Mouse (Mus musculus) Muller cell, postnatal 12 days (primary cell): ENCODE measurements around the gene Wfikkn2.

Experiments used
- DNase-seq: peaks from one replicate; pipeline ENCODE4 v3.0.0-alpha.2; 2015; ENCODE audit errors: inconsistent ontology term

The Wfikkn2 gene

DNA sequence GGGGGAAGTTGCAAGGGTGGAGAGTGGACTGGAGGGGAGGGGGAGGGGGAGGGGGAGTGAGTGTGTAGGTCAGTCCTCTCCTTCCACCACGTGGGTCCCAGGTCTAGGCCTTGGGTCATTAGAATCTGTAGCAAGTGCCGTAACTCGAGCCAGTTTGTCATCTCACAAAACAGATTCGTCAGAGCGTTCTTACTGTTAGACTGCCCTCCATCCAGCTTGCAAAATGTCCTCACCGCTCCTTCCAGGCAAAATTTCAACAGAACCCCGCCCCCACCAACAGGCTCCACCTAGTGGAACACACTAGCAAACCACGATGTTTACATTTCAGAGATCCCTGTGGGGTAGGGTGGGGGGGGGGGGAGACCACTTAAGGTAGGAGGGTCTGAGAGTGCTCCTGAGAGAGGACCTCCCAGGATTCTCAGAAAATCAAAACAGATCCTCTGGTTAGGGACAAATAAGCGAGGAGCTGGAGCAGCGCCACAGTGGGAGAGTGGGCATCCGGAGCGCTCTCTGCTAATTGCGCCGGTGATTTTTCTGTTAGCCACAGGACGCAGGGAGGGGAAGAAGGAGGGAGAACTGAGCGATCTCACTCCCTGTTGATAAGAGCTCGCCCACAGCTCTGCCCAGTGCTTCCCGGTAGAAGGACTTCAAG lies 19.5 kb upstream of the Wfikkn2 start:
- peak; percentile 72 for DNase-seq

DNA sequence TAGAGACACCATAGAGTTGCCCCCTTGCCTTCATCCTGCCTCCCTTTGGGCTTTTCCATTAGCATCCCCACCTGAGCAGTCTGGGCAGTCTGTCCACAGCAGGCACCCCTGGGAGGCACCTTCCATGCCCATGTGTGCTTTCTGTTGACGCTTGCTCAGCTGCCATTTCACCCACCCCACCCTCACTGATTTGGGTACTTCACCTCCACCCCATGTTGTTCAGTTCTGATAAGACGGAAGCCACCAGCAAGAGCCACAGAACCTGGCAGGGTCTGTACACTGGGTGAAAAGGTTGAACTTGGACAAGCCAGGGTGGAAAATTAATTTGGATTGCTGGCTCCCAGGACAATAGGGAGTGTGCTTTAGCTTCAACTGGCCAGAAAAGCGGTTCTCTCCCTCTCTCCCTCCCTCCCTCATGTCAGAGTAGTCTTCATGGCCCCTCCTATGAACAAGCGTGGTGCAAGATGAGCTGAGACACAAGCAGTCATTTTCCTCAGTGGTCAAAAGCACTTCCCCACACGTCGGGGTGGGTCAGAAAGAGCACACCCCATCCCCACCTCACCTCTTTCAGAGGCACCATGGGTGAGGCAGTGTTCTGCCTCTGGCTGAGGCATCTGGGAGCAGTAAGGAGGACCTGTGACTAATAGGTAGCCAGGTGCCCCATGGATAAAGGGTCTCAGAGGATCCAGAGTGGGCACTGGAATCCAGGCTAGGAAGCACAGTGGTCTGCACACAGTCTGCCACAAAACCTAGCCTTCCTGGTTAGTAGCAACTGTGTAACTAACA lies 16.0 kb upstream of the Wfikkn2 start:
- DNase-seq: no peak

DNA sequence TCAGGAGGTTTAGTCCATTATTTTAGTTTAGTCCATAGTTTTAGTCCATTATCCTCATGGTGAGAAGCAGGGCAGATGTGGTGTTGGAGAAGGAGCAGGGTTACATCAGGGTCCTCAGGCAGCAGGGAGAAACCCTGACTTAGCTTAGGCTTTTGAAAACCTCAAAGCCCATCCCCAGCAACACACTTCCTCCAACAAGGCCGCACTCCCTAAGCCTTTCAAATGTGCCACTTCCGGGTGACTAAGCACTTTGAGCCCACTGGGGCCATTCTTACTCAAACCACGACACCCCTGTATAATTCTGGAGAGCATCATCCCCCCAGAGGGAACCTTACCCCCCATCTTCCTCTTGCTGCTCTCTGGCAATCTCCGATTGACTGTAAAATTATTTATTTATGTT lies 14.0 kb upstream of the Wfikkn2 start:
- no peak for DNase-seq

DNA sequence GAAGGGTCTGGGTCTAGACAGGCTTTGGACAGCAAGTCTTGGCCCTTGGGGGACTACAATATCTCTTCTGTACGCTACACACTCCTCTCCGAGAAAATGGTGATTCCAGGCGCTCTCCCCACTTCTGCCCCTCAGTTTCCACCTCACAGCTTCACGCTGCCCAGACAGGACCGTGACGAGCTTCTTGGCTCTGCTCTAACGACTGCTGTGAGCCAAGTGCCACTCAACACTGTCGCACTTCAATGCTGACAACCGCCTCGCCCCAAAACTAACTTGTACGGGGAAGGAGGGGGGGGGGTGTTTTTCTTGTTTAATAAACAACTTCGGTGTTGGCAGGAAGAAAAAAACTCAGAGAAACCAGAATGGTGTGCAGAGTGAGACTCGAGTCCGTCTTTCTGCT lies 12.2 kb upstream of the Wfikkn2 start:
- no peak for DNase-seq

DNA sequence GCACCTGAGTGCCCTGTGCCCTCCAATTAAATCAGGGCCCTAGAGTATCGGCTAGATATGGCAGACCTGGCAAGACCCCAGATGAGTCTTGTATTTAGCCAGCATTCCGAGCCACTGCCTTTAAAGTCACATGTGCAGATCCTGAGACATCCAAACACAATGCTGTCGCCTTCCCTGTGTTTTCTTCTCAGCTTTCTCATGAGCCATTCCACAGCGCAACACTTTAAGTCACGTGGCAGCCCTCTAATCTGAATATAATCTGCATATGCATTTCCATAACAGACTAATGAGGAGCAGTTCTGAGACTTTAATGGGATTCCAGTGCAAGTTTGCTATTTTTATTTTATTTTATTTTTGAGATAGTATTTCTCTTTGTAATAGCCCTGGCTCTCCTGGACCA lies 9.9 kb upstream of the Wfikkn2 start:
- DNase-seq: no peak

DNA sequence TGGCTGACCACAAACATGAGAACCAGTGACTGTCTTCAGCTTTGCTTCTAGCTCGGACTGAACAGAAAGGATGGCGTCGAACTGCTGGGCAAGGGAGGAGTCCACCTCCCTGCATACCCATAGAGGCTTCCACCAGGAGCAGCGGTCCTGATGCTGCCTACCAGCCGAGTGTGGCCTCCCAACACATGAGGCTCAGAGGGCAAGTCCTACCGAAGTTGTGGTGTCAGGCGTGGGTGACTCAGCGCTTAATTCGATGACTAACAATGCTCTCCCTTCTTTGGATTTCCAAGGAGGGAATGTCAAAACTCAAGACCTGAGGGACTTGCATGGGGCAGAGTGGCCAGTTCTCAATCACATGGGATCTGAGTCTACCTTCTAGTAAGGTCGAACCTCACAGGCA lies 7.9 kb upstream of the Wfikkn2 start:
- DNase-seq: peak; percentile 47

DNA sequence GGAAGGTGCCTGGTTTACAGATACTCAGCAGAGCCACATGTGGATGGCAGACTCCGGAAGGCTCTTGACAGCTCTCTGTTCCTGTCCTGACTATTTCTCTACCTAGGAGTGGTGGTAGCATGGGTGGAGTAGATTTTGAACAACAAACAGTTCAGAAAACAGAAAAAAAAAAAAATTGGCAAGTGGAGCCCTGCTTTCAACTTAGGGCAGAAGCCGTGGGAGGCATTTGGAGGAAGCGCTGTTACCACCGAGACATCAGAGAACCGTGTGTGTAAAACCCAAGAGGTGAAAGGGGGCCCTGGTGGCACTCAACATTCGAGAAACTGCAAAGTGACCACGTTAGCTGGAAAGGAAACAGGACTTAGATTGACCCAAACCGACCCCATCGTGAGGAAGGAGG lies 7.4 kb upstream of the Wfikkn2 start:
- DNase-seq: no peak

DNA sequence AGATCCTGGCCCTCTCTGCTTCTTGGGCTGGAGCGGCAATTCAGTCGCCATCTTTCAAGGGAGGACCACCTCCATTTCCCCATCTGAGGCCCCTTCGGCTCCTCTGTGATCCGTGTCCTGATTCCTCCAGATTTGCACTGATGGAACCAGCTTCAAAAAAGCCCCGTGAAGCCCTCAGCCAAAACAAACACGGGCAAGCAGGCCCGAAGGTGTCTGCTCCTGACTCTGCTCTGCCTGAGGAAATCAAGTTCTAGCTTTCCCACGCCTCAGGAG lies 920 bp upstream of the Wfikkn2 start:
- no peak for DNase-seq

DNA sequence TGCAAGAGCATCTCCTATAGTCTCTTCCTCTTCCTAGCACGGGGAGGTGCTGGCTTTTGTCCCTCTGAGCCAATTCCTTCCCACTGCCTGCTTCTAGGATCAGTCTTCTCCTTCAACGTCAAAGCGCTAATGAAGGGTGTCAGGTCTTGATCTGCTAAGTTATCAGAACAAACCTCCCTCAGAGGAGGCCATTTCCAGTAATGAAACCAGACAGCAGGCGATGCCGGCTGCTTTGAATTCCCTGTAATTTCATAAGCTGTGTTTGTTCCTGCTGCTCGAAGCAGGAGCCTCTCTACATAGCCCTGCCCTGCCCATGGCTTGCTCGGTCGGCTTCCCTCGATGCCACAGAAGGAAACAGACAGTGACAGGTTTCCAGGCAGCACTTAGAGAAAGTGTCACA lies 1.4 kb downstream of the Wfikkn2 start:
- no peak for DNase-seq

DNA sequence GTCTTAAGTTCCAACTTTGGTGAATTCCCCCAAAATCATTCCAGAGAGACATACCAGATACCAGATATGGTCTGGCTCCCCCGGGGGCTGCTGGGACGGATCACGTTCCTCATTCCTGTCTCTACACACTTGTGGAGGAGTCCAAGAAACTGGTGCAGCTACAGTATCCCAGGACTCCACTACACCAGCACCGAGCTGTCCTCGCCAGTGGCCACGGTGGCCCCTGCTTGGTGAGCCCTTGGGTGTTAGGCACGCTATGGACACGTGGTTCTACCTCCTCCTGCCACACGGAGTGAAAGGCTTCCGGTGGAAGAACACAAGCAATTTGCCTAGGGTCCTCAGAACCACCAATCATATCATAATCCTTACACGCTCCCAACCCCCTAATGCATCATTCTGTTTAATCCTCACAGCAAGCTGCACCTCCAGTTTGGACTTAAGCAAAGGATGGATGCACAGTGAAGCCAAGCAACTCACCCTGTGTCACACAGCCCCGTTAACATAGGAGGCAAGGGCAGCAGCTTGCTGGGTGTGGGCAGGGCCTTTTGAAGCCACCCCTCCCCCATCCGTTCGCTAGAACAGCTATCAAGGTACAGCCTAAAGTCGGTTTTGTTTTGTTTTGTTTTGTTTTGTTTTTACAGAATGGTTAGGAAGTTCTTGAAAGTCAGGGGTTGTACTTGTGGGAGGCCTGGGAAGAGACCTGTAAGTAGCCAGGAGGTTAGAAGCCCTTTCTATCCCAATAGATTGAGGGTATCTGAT lies 2.2 kb downstream of the Wfikkn2 start:
- no peak for DNase-seq

DNA sequence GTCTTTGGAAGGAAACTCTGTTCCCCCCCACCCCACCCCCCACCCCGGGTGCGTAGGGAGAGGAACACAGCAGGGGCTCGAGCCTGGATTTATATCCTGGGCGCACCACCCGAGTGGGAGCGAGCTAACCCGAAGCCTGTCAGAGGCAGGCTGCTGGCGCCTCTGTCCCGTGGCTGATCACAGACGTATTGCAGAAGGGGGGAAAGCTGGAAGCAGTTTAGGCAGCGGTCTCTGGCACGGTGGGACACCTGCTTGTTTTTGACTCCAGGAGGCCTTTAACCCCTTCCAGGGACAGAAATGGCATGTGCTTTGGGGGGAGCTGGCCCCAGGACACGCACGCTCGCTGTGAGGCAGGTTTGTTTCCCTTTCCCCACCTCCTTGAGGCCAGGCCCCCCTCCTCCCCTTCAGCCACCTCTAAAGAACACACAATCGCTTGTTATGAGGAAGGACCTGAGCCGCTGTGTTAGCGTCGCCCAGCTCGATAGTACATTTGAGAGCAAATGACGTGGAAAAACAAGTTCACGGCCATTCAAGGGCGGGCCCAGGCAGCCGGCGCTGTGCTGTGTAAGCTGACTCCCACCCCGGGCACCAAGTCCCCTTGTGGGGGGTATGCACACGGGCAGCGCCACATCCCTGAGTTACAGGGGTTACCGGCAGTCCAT lies 2.9 kb downstream of the Wfikkn2 start:
- peak; percentile 36 for DNase-seq

DNA sequence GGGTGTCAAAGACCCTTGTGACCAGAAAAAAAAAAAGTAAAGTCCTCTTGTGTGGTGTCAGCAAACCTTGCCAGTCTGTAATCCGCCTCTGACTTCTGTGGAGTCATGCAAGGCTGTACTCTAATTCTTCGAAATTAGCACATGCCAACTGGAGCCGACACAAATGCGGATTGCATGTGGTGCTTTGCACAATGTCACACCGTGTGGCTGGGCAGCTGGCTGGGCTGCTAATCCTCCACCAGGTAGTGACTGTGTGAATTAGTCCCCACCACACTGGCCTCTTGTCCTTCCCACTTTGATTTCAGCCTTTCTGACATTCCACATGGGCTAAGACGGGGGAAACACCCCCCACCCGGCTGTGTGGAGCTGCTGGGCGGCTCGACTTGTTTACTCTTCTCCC lies 6.1 kb downstream of the Wfikkn2 start:
- peak; percentile 24 for DNase-seq

DNA sequence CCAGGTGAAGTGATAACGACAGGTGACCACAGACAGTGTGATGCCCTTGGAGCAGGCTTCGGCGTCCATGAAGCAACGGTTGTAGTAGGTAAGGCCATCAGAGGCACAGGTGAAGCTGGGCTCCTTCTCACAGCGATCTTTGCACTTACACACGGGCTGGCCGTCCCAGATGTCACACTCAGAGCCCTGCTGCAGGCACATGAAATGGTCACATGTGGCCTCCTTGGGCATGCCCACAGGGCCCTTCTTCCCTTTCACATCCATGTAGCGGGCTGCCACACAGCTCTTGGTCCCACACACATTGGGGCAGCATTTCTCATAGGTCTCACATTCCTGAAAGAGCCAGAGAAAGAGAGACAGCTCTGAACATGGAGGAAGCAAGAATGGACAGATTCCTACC lies 7.0 kb downstream of the Wfikkn2 start:
- no peak for DNase-seq

DNA sequence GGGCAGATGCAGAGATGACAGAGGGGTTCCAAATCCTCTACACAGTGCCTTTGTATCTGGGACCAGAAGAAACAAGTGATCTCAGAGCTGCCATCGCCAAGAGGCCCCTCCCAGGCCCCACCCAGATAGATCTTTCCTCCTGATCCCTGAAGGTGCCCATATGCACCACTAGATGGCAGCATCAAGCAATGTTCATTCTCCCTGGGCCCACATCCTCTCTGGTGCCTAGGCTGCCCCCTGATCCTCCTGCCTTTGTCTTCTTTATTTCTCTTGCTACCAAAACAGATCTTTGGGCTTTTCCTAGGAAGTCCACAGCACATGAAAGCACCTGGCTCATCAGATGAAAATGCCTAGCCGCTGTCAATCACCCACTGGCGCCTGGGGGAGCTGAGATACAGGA lies 9.7 kb downstream of the Wfikkn2 start:
- peak; percentile 86 for DNase-seq

DNA sequence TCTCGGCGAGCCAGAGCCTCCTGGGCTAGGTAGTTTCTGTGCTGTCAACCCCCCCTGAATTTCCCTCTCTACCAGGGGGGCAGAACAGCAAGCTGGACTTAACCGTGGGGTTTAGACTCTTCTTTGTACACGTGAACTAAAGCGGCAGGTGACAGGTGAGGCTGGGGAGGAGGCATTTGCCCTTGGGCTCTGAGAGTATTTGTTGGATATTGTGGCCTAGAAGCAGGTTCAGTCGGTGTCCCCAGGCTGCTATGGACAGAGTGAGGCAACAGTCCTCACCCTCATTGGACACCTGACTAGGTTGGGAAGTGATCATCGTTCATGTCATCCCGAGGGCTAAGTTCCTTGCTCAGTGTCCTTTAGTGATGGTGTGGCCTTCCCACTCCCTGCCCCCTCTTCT lies 10.9 kb downstream of the Wfikkn2 start:
- no peak for DNase-seq

DNA sequence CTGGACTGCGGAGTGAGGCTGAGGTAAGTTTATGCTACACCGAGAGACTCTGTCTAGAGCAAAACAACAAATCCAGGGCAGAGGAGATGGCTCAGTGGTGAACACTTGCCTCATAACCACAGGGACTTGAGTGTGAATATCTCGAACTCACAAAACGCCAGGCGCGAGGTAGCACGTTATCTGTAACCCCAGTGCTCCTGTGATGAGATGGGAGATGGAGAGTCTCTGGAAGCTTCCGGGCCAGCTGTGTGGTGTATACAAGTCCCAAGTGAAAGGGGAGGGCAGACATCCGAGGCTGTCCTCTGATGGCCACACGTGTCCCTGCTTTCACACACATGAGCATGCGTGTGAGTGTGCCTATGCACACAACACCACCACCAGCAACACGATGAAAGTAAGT lies 11.4 kb downstream of the Wfikkn2 start:
- DNase-seq: no peak

DNA sequence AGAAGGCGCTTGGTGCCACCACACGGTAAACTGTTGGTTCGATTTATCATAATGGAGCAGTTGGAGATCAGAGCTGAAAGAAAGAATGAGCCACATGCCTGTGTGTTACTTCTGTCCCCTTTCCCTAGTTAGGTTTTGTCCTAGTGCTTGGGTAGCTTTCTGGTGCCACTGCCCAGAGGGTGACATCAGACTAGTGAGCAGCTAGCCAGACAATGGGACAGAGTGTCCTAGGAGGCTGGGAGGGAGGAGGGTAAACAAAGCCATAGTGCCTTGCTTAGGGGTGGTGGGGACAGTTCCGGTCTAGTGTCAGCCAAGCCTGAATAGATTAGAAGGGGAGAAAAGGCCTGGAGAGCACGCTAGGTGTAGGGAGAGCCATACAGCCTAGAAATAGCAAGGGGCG lies 12.4 kb downstream of the Wfikkn2 start:
- peak; percentile 65 for DNase-seq

DNA sequence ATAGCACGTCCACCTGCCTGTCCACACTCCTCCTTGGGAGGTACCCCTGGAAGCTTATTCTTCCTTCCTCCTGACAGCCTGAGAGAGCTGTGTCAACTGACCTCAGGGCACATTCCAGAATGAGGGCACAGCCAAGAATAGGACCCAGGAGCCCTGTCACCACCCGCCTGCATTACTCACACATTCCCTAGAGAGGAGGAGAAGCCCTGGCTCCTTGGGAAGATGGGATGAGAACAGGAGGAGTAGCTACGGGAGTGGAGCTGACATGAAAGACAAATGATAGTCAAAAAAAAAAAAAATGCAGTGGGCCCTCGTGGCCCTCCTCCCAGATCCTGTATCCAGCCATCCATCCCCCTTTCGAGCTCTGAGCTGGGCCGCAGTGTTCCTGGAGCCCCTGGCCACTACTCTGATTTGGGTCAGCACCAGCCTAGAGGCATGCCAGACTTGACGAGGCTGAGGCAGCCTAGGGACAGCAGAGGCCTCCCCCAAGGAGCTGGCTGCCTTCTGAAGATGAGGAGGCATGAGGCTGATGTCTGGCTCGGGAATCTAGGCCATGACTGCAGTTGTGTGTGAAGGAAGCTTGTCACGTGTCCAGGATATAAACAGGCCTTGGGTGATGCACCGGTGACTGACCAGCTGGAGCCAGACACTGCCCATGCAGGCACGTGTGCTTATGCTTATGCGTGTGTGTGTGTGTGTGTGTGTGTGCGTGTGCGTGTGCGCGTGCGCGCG lies 13.8 kb downstream of the Wfikkn2 start:
- peak; percentile 84 for DNase-seq

DNA sequence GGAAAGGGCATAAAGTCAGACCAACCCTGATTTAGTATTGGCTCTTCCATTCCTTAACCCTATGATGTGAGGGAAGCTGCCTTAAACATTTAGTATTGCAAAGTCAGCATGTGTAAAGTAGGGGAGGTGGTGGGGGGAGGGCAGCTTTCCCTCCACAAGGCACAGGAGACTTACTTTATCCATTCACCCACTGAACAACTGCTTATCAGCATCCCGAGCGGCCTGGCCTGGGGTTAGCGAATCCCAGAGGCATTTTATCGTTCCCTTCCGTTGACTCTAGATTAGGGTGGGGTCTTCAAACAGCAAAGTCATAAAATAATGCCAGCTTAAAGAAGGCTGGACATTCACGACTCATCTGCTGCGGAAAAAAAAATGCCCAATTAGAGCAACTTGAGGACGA lies 15.6 kb downstream of the Wfikkn2 start:
- no peak for DNase-seq

DNA sequence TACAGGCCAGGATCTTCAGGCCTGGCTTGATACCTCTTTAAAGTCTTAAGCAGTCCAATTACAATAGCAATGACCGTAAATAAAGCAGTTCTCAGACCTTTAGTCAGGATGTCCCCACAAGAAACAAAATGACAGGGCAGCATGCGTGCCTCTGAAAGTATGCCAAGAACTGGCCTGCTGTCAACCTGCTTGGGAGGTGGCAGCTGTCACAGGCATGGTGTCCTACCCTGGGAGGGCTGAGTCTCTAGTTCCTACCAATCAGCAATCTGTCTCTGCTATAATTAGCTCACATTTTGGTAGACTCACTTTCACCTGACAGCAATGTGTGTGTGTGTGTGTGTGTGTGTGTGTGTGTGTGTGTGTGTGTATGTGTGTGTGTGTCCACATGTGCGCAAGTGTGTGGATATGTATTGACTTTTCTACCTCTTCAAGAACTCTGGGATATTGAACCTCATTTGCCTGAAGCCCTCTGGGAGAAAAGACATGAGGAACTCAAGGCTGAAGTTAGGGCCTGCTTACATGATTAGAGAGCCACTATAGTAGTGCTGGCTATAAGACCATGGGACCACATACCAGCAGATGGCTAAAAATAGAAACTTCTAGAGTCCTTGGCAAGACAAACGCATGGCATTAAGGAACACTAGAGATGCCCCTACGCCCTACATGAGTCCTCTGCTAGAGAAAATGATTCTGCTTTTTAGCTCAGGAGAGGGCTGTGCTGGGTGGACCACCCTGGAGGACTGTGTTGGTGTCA lies 16.4 kb downstream of the Wfikkn2 start:
- DNase-seq: no peak

DNA sequence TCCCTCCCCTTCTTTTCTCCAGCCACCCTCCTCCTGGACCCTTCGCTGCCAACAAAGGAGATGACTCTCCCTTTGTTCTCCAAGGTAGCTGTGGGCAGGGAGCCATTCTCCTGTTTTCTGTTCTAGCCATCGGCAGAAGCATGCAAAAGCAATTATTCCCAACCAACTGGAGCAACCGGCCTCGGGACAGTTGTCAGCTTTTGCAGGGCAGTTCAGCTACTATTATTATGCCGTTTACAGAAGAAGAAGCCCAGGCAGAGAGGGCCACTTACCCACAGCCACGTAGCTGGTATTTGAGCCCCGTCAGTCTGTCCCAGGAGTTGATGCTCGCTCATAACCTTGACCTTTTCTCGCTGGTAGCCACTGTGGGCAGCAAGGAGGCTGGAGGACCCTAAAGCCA lies 17.4 kb downstream of the Wfikkn2 start:
- peak; percentile 27 for DNase-seq
